Mouse (Mus musculus) liver (tissue): ENCODE data around the gene B3gntl1.

Experiments
- DNase-seq: peaks from one replicate; pipeline ENCODE4 v3.0.0-alpha.2; 2020; ENCODE audit warnings: mixed read lengths

The B3gntl1 gene

DNA sequence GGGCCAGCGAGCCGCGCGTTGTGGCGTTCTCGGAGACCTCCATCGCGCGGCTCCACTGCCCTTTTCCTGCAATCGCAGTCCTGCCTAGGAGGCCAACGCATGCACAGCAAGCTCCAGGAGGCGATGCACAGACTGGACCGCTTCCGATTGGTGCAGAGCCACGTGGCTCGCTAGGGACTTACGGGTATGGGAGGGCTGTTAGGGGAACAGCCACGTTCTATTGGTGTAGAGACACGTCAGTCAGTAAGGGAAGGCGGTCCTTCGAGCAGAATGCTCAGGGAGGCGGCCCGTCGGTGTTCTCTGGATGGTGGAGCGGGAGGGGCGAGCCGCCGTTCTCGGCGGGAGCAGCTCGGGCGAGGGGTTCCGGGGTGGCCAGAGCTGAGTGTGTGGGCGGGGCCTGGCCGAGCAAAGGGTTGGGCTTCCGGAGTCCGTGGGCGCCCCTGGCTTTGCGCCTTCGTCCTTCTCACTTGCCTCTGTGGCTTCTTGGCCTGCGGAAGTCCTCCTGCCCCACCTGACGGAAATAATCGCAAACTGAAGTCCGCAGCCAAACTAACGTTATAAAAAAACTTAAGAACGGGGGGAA is at the start of gene B3gntl1:
B3gntl1 (minus strand) TSS at position 164 of the 583 bp plus-strand sequence.
- peak; percentile 96 for DNase-seq

DNA sequence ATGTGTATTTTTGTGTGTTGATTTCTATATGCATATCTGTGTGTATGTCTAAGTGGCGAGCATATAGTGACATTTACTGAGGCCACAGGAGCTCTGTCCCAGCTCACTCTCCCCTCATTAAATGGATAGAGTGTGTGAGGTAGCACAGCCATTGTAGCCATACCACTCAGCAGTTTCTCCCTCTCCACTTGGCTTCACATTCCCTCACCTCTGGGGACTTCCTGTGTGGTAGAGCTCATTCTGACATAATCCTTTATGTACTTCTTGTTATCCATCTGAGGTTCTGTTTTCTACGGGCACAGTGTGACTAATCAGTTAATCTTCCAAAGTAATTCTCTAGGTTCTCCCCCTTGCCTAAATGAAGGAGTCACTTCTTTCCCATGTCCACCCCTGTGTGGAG is 49.5 kb upstream of the B3gntl1 start:
- no peak for DNase-seq

DNA sequence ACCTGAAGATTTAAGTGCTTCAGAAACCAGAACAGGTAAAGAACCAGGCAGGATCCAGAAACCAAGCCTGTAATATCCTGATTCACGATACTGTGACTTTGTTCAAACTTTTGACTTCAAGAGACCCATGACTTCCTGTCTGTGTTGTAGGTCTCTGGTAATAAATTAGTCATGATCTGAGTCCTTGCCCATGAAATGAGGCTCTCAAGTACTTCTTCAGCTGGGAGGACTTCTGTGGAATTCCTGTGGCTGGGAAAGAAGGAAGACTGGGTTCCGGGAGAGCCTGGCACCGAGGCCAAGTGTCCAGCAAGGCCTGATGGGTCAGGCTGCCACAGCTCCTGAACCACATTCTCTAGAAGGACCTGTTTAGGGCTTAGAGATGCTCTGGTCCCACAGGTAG is 47.8 kb upstream of the B3gntl1 start:
- no peak for DNase-seq

DNA sequence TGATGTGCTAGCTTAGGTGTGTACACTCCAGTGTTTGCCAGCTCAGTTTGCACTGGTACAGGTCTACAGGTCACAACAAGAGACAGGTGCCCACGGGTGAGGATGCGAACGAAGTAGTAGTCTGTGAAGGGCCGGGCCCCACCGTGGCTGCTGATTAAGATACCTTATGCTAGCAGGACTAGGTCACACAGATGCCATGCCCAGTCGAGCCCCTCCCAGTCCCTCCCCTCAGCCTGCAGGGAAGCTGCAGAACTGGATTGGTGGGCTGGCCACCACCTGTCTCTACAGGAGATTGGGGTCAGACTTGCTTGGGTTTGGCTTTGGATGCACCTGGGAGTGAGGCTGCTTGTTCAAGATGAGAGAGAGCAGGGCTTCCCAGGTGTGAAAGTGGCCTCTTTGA is 44.8 kb upstream of the B3gntl1 start:
- no peak for DNase-seq

DNA sequence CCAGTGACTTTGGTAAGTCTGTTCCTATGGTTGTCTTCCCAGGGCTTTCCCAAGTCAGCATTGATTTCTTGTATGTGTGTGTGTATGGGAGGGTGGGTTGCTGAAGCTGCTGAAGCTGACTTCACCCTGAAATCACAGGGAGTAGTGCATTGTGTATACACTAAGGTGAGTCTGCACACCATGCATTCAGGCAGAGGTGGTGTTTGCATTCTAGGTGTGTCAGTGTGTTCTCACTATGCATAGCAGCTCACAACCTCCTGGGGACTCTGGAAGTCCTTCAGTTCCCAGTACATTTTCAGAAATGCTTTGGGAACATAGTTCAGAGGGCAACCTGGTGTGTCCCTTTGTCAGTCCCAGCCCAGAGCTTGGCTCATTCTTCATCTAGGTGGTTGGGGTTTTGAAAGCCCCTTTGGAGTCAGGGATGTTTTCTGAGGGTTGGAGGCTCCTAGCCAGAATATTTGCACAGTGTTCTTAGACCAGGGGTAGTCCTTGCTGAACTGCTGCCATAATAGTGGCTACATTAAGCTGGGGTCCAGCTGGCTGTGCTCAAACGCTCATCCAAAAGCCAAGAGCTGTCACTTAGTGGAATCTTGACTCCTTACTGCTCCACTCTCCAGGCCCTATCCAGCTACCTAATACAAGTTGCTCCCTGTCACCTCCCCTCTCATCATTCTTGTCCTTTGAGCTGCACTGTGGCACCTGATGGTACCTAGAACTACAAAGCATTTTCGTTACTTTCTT is 42.0 kb upstream of the B3gntl1 start:
- no peak for DNase-seq

DNA sequence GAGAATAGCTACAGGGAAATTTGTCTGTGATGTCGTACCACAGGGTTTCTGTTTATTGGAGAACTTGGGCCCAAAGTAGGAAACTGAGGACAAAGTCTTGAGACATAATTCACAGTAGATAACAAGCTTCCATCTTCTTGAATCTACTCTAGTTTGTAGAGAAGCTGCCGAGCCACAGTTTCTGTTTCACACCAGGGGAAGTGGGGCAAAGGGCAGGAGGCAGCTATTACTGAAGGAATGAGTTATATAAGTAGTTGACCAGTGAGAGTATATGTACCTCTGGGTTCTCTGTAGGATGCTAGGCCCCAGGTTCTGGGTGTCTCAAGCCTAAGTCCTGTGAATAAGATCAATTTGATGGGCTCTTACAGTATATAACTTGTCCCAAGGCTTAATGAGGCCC is 40.6 kb upstream of the B3gntl1 start:
- no peak for DNase-seq

DNA sequence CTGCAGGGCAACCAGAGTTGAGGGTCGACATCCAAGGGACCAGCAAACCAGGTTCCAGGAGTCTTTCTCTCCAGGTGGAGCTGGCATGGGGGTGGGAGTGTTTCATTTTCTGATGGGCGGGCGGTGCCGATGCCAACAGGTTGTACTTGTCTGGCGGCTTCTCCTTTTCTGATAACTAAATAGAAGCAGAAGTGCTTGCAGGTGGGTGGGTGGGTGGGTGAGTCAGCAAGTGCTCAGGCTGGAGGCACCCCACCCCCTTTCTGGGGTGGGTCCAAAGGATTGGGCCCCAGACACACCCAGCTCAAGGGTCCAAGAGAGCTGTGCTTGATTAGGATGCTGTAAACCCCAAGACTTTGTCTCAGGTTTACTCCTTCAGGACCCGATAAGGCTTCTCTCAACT is 40.0 kb upstream of the B3gntl1 start:
- DNase-seq = no peak

DNA sequence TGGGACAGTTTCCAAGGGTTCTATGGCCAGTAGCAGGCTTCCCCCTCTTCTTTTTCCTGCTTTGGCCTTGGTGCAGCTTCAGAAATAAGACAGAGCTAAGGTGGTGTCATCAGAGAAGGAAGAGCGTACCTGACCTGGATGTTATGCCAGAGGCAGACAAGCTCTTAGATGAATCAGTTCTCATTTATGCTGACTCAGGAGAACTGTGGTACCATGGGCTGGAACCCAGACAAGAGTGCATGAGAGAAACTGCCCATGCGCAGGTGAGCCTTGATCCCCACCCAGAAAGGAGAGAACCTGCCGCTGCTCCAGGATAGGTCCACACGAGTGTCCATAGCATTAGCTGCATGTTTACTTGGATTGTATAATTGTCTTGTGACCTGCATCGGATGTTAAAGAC is 37.3 kb upstream of the B3gntl1 start:
- no peak for DNase-seq

DNA sequence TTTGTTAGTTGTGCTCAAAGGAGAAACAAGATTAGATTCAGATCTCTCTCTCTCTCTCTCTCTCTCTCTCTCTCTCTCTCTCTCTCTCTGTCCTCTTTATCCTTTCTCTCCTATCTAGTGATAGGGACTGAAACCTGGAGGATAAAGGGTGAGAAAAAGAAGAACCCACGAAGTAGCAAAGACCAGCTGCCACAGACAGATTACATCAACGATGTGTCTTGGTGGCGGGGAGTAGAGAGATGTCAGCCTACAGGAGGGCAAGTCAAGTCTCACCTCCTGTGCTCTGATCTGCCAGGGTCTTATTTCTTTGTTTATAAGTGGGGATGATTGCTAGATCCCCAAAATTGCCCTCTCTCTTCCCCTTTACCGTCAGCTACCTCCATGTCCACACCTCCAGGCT is 36.3 kb upstream of the B3gntl1 start:
- DNase-seq = no peak

DNA sequence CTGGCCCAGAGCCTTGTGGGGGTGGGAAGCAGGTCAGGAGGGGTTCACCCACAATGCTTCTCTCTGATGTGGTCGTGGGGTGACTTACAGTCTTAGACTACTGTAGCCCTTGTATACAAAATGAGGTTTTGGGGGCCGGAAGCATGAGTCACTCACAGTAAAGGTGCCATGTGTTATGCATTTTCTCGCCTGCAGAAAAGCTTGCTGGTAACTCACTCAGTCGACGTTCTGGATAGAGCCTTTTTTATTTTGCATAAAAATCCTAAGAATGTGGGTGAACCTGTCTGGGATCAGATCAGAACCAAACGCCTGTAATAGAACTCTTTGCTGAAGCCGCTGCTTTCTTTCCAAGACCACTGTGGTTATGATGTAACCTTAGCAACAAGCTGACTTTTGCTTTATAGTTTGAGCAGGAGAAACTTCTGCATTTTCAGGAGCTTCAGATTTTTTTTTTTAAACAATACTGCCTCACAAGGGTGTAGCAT is 33.6 kb upstream of the B3gntl1 start:
- no peak for DNase-seq

DNA sequence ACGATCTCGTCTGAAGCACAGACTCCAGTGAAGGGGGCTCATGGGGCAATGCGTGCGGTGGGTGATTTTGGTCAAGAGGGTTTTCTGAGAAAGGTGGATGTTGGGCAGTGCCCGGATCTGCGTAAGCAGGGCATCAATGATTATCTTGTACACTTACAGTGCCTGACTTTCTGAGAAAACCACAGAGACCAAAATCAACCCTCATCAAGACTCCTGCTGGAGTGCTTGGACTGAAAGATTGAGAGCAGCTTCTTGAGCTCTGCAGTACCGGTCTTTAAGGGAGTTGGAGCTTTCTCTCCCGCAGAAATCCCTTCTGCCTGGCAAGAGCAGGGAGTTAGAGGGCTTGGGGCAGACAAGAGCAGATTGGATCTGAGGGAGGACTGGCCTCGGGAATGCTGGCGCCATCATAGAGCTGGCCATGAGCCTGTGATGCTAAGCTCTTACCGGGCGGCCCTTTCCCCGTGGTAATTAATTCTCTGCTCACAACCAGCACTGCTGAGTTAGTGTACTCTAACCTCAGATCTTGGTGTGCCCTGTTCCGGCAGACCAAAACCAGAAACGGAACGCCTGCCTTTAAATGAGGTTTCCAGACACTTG is 30.8 kb upstream of the B3gntl1 start:
- DNase-seq = no peak

DNA sequence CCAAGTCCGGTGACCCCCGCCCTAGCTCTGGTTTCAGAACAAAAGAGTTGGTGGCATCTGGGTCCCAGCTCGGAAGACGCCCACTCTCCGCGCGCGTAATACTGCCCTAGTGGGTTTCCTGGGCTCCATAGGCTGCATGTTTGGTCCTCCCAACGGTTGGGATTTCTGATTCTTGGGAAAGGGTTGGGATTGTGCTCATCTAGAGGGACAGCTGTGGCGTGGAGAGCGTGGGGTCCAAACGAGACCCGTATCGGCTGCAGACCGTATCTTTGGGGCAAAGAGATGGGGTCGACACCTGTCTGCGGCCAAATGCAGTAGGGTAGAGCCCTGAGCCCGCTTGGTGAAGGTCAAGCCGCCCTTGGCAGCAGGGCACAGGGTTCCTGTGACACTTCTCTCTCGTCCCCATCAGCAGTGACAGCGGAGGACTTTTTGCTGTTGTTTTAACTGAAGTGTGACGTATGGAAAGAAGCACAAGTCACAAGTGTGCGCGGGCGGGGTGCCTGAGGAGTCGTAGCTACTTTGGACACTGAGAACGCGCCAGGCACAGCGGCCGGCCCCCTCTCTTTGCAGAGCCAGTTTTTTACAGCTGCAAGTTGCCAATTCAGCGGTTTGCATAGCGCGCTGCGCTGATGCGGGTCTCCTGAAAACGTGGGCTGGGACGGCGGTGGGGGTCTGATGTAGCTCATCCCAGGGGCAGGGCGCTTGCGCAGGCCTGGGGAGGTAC is 30.1 kb upstream of the B3gntl1 start:
- DNase-seq = peak; percentile 18

DNA sequence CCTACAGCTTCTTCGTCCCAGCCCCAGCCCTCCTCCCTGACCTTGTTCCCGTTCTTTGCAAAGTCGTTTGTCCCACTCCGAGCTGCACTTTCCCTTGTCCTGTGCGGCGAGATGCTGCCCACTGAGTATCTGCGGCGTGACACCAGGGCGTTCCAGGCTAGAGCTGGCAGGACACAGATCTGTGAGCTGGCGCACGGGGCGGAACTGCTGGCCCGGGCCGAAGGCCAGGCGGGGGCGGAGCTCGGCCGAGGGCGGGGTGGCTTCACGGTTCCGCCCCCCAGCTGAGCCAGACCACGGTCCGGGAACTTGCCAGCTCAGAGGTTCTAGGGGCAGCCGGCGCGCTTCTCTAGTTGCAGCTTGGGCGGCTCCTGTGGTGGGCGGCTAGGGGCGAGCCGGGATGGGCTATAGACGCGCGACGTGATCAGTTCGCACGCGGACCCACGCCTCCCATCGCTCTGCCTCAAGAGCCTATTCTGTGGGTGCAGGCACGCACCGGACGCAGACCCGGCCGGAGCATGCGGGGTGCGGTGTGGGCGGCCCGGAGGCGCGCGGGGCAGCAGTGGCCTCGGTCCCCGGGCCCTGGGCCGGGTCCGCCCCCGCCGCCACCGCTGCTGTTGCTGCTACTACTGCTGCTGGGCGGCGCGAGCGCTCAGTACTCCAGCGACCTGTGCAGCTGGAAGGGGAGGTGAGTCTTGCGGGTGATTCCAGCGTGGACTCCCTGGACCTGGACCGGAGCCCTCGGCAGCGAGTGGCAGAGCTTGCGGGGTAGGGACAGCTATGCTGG is 29.4 kb upstream of the B3gntl1 start:
- DNase-seq = peak; percentile 81

DNA sequence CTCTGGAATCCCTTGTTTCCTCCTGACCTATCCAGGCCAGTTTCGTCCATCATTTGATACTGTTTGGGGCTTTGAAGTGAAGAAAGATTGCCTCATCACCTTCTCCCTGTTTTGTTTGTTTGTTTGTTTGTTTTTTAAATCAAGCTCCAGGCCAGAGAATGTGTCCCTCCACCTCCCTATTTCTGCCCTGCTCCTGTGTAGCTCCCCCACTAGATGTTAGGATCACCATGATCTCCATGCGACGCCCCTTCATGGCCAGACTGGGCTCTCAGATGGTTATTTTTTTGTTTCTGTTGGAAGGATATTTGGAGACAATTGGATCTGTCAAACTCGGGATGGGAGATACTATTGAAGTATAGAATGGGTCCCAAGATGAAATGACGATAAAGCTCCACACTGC is 28.3 kb upstream of the B3gntl1 start, which contains the start of gene Metrnl:
Metrnl (plus strand) TSS at position 301 of the 400 bp plus-strand sequence.
- DNase-seq = no peak

DNA sequence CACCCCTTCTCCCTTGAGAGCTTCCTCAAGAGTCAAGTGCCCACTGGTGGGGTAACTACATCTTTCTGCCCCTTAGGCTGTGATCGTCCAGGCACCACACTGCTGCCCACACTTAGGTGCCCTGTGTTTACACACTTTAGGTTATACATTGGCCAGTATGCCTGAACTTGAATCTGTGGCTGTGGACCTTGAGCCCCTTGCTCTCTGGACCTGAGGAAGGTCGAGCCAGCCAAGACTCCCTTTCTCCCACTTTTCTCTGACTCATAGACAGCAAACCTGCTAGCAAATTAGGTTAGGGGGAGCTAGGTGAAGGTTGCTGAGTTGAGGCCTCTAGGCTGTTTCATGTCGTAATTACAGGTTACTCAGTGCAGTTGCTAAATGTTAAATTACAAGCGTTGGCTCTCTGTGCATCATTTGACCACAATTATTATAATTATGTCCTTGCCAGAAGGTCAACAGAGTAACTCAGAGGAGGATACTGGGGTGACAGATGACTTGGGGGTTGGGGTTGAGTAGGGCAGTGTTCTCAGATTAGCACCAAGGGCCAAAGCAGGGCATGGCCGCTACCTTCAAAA is 25.5 kb upstream of the B3gntl1 start:
- no peak for DNase-seq

DNA sequence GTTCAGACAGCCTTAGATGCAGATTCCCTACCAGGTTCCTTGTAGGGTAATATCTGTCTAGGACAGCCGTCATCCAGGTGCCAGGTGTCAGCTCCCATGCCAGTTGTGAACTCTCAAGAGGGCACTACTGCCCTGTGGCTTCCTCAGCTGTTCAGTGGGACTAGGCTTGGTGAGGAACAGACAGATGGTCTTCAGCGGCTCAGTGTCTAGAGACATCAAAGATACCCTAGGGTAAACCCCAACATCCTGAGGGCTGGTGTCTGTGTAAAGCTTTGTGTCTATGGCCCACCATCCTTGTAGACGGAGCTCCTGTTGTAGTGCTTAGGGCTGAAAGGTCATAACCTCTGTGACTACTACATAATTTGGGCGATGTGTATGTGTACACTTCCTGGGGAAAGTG is 24.3 kb upstream of the B3gntl1 start:
- DNase-seq = no peak

DNA sequence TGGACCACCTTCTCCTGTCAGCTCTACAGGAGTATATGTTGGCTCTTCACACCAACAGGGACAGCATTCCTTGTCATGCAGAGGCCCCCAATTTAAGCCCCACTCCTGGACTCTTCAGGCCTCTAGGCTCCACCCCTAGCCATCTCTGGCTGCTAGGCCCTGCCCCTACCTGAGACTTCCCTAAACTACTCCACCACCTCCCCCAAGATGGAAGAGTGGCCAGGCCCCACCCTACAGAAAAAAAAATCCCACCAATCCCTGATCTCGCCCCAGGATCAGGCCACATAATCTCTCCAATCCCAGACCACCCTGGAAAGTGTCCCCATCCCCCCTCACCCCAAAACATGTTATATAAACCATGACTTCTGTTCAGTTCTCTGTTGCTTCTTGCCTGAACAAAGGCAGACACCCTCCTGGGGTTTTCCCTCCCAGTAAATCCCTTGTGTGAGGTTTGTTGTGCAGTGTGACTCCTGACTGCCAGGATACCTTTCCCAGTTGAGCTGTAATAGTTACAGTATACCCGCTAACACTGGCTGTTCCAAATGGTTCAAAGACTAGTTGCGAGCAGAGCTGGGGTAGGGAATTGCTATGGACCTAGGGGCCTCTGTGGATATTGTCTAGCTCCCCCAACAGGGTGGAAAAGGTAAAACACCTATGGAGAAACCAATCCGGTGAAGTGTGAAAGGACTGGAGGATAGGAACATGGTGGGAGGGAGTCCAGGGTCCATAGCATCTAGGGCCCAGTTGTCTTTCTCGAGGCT is 22.5 kb upstream of the B3gntl1 start:
- no peak for DNase-seq

DNA sequence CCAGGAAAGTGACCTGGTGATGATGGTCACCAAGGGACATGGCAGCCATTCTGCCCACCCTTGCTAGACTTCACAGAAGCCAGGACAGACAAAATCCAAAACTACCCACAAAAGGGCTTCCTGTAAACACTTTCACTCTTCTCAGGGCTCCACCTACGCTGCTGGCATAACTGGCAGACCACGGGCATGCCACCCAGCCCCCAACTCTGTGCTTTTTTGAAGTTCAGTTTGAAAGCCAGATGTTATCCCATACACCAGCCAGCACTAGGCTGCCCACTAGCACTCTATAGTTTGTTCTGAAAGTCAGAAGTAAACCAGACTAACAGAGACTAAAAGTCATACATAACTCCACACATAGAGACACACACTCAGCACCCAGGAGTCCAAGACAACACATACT is 15.1 kb upstream of the B3gntl1 start:
- DNase-seq = no peak

DNA sequence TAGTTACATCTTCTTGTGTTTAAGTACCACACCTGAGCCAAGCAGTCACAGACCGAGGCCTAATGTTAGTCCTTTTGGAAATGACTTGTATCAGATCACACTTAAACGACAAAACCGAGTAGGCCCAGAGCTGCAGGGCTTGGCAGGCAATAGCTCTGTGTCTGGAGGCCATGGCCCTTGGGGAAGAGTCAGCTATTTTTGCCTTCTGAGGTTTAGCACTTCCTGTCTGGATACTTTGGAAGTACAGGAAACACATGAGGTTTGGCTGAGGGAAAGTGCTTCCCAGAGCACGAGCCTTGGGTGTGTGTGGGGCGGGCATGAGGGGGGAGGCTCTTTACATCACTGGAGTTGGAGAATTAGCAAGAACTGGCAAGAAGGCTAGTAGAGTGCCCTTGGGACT is 13.7 kb upstream of the B3gntl1 start:
- no peak for DNase-seq

DNA sequence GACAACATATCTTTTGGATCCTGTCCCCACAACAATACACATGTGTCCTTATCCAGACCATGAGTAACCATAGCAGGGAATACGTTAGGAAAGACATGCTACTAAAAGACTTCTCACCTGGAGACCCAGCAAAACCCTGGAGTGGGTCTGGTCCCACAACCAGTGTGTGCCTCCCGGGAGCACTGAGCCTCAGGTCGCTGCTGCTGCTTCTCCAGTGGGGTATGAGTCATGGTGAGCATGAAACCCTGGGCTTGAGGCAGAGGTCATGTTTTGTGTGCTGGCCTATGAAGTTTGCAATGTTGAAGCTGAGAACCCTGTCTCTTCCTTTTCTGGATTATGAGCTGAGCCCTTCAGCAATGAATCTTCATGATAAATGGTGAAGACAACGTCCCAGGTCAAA is 13.1 kb upstream of the B3gntl1 start:
- DNase-seq = no peak

DNA sequence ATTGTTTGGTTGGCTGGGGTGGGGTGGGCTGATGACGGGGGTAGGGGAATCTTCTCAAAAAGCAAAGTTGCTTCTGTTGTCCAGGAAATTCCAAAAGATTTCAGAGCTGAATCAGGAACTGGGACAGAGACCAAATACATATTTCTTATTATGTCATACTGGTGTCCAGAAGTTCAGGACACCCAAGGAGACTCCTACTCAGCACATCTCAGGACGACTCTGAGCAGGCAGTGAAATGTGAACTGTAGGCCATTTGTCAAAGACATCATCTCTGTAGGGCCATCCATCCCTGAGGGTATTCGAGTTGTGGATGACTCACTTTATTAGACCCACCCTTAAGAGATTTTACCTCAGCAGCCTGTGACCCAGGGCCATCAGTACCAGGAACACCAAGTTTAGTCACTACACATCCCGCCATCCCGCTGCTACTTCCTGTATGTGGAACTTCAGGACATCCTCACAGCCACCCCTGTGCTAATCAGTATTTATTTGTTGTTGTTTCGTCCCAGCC is 12.6 kb upstream of the B3gntl1 start:
- no peak for DNase-seq
